Mouse (Mus musculus) lung, adult 18-20 months (tissue): ENCODE results near the gene Eya2.

Experiments used
- DNase-seq, 2 experiments: peaks; one replicate each; pipeline ENCODE4 v3.0.0; 2022; ENCODE audit warnings: mixed read lengths in 2 of 2

Eya2 gene

DNA sequence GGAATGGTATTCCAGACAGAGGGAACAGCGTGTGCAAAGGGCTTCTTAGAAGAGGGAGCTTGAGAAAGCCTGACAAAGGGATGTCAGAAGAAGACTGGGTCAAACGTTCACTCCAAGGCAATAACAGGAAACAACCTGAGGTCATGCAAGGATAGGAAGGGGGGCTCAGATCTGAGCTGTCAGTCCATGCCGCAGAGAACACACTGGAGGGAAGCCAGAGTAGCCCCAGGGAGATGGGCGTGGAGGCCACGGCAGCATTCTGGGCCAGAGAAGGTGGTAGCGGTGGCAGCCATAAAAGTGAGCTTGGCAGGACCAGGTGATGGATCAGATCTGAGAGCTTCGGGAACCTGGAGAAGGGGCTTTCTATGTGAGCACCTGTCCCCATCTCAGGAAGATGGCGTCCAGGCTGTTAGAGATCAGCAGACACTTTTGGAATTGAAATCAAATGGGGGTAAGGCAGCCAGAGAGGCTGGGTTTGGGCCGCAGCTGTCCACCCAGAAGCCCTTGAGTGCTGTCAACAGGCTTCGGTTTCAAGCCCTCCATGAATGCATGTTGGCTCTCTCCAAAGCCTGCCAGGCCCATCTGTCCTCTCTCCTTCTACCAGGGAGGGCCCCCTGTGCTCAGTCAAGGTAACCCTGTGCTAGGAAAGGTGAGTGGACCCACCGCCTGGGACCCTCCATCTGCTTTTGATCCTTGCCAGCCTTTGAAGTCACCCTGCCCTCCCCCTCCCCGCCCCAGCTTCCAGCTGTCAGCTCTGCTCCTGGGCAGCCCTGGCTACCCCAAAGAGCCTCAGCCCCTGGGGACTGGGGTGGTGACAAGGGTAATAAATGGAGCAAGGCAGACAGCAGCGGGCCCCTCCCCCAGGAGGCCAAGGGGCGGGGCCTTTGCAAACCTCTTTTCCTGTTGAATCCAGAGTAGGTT is 58.4 kb downstream of the Eya2 start:
- no peak for DNase-seq

DNA sequence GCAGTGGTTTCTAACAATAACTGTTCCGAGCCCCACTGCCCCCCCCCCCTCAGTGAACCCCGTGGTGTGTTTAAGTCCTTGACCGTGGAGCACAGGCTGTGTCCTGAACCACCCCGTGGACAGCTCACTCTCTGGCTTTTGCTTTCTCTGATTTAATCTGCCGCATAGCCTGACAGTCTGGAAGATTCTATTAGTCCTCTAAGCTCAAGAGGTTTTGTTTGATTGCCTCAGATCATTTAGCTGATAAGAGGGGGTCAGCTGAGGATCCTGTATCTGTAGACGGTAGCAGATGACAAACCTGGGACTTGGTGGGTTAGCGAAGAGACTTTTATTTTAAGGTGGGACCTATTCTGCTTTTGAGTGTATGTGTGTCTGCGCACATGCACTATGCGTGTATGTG is 59.3 kb downstream of the Eya2 start:
- DNase-seq: no peak

DNA sequence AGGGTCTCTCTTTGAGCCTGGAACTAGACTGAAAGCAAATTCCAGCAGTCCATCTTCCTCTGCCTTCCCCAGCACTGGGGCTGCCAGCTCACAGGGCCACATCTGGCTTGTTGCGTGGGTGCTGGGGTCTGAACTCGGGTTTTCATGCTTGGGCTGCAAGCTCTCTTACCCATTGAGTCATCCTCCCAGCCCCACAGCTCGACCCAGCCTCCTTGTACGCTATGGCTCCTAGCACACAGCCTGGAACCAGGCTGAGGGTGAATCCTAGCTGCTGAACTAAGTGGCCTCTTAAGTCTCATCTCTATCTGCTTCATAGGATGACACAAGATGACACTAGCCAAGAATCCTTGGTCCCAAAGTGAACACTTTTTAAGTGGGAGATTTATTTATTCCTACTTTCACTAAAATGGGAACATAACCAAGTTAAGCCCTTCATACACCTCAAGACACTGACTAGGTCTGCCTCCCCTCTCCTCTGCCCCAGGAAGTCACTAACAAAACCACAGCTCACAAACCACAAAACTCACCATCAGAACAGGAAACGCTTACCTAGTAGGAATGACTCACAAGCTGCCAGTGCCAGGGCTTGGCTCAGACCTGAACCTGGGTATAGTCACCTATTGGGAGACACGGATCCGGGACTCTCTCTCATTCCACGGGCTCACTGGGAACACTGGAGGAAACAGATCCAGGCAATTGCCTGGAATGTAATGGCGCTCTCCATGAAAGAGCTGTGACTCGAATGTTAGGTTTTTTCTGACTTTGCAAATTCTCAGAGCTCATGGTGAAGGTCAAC is 60.1 kb downstream of the Eya2 start:
- DNase-seq: peak; percentile 38 to 71

GRCm38 (mm10) chr2:165656541-165656940 is 61.7 kb downstream of the Eya2 start:
- DNase-seq: no peak

DNA sequence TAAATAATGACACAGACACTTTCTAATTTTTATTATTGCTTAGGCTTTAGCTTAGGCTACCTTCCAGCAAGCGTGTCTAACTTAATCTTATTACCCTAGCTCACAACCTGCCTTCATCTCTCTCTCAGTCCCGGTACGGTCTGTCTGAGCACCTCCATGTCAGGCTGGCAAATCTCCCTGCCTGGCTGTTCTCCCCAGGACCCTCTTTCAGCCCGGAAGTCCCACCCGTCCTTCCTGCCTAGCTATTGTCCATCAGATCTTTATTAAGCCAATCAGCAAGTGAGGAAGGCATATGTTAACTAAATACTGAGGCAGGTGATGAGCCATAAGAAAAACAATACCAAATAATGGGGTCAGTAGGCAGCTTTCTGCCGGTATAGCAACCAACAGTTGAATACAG is 62.1 kb downstream of the Eya2 start:
- DNase-seq: no peak

- DNase-seq: no peak
Measured at GRCm38 (mm10) chr2:165659552-165659951, 64.7 kb downstream of the Eya2 start.

- DNase-seq: no peak
Measured at GRCm38 (mm10) chr2:165663266-165663665, 68.4 kb downstream of the Eya2 start.

DNA sequence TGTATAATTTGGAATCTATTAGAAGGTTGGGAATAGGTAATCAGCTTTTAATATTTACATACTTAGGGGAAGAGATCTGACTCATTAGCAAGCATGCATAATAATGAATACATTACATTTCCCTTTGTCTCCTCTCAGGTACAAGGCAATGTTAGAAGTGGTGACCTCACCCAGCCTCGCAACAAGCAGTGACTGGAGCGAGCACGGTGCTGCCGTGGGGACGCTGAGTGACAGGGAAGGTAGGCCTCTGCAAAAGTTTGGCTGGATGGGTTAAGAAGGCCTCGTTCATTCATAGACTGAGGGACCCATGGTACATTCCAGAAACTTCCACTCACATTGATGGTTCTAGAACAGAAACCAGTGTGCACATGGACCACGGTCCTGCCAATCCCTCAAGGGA is 69.8 kb downstream of the Eya2 start:
- DNase-seq: no peak

DNA sequence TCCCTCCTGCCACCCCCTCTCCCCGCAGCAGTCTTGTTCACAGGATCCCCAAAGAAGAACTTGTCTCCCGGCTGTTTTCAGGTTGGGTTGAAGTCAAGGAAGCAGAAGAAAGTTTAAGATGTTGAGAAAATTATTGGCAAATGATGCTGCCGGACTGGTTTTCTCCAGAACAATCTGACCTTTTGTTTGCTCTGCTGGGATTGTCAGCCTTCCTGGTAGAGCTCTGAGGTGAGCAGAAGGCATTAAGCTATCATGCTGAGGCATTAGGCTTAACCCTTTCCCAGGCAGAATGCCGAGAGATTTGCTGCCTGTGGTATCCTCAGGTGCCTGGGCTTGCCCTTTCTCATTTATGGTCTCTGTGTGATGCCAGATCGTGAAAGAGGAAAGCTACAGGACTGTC is 70.3 kb downstream of the Eya2 start:
- DNase-seq: peak in 1 of 2 experiments; percentile 50

DNA sequence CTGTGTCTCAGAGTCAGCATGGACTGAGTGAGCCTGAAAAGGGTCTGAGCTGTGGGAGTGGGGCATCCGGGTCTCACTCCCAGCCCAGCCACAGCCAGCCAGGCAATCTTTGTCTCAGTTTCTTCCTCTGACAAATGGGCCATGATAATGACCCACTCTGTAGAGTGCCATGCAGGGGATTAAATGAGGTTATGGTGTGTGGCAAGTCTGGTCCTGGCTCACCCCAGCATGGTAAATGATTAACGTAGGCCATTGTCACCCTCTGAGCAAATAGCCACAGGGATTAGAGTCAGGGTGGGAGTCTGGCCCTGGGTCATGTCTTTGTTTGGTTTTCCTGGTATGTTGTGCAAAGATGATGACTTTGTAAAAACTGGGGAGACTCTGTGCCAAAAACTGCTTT is 72.3 kb downstream of the Eya2 start:
- peak in 1 of 2 experiments; percentile 52 for DNase-seq

GRCm38 (mm10) chr2:165682719-165683118 is 87.9 kb downstream of the Eya2 start:
- DNase-seq: no peak

DNA sequence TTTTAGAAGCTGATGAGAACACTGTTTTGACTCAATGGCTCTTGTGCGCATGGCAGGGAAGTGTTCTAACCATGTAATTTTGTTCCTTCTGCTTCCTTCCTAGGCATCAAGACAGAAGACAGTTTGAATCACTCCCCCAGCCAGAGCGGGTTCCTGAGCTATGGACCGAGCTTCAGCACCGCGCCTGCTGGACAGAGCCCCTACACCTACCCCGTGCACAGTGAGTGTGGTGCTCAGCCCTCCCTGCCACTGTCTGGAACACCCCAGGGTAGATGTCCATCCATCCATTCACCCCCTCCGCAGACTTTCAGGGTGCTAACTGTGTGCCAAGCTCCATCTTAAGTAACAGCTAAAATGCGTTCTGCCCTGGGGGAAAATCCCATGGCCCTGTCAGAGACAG is 92.7 kb downstream of the Eya2 start:
- no peak for DNase-seq

GRCm38 (mm10) chr2:165688896-165689295 is 94.1 kb downstream of the Eya2 start:
- no peak for DNase-seq

- DNase-seq: no peak
Measured at GRCm38 (mm10) chr2:165691016-165691415, 96.2 kb downstream of the Eya2 start.

GRCm38 (mm10) chr2:165692944-165693660 is 98.3 kb downstream of the Eya2 start:
- DNase-seq: peak; percentile 82 to 86

DNA sequence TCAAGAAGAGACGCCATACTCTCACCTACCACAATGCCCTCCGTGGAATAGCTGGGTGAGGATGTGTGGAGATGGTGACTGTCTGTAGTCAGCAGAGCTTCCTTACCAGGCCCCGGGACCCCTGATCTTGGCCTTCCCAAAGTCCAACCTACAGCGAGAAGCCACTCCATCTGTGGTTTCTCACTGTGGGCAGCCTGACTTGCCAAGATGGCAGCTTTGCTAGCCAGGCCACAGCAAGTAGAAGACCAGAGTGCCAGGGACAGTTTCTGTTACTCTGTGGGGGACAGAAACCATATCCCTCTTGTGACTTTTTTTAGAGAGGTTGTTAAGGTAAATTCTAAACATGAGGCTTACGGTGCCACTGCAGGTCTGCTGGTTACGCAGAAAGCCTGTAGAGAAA is 99.9 kb downstream of the Eya2 start:
- no peak for DNase-seq

DNA sequence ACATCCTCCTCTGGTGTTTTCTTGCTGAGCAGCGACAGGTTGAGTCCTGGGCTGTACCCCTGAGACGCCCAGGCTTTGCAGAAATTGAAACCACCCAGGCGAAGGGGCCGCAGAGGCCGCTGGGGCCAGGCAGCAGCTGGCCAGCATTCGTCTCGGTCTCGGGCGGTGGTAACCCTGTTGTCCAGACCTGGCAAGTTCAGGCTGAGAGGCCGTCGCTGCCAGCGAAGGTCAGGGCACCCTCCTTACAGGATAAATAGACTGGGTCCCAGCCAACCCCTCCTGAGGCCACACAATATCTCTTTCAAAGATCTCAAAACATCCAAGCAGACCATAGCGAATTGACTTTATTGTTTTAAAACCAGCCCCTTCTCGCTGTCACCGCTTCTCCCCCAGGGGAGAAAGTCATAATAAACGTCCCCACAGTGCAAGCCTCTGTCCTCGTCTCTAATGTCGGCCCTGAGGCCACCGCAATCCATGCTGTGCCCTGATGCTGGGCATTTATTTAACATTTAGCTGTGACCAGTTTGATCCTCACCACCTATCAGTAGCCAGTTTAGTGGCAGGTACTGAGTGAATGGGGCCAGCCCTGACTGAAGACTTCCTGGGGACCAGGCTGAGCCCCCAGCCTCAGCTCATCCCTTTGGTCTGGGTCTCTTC is 105.5 kb downstream of the Eya2 start:
- no peak for DNase-seq

- DNase-seq: no peak
Measured at GRCm38 (mm10) chr2:165703033-165703805, 108.4 kb downstream of the Eya2 start.

DNA sequence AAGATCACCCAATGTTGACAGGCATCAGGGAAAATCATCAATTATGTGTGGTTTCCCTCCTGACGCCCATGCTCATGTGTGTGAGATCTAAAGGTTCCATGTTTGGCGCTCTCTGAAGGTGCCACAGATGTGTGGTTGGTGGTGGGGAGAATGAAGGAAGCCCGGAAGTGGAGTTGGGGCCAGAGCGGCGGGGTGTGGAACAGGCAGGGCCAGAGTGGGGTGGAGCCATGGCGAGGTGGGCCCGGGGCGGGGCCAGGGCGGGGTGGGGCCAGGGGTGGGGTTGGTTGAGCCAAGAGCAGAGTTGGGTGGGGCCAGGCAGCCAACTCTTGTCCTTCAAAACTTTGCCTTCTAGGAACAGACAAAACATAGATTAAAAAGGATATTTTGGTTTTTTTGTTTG is 113.4 kb downstream of the Eya2 start:
- no peak for DNase-seq

GRCm38 (mm10) chr2:165716688-165717087 is 121.9 kb downstream of the Eya2 start:
- DNase-seq: no peak
